Mouse (Mus musculus) ES-E14 (cell line): ENCODE data around the gene Hist1h2bg.

ENCODE experiments used
- CHD2 ChIP-seq: IDR thresholded peaks from 2 replicates; pipeline ENCODE4 v1.6.1; 2014; ENCODE audit warnings: mild to moderate bottlenecking, low read depth, low read length, inconsistent platforms
- HCFC1 ChIP-seq: IDR thresholded peaks from 2 replicates; pipeline ENCODE4 v1.6.1; 2012; ENCODE audit warnings: low read length, inconsistent platforms, borderline replicate concordance; ENCODE audit not compliant: insufficient read depth
- MAFK ChIP-seq: IDR thresholded peaks from 2 replicates; pipeline ENCODE4 v1.6.1; 2014; ENCODE audit warnings: mild to moderate bottlenecking, low read depth, low read length, inconsistent platforms; ENCODE audit not compliant: insufficient read depth
- ZC3H11A ChIP-seq: IDR thresholded peaks from 2 replicates; pipeline ENCODE4 v1.6.1; 2012; ENCODE audit warnings: low read depth, mild to moderate bottlenecking, inconsistent platforms, low read length, borderline replicate concordance
- ZNF384 ChIP-seq: IDR thresholded peaks from 2 replicates; pipeline ENCODE4 v1.6.1; 2012; ENCODE audit warnings: low read depth, low read length, inconsistent platforms

DNA sequence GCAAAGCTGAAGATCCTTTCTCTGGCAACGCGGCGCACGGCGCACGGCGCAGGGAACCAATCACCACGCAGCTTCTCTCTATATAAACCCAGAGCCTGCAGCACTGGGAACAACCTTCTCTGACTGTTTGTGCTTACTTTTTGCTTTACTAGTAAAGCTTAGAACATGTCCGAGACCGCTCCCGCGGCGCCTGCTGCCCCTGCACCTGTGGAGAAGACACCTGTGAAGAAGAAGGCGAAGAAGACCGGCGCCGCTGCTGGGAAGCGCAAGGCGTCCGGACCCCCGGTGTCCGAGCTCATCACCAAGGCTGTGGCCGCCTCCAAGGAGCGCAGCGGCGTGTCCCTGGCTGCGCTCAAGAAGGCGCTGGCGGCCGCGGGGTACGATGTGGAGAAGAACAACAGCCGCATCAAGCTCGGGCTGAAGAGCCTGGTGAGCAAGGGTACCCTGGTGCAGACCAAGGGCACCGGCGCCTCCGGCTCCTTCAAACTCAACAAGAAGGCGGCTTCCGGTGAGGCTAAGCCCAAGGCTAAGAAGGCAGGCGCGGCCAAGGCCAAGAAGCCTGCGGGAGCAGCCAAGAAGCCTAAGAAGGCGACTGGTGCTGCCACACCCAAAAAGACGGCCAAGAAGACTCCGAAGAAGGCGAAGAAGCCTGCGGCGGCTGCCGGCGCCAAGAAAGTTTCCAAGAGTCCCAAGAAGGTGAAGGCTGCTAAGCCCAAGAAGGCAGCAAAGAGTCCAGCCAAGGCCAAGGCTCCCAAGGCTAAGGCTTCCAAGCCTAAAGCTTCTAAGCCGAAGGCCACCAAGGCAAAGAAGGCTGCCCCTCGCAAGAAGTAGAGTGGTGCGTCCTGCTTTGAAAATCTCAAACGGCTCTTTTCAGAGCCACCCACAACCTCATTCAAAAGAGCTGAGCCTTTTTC lies 16.0 kb upstream of the Hist1h2bg start:
- TF ChIP-seq ZC3H11A (no peak), CHD2 (no peak), MAFK (no peak), ZNF384 (no peak), HCFC1 (no peak; the same call in 1 of the 2 replicates)
